Mouse (Mus musculus): Measurements from ENCODE around the gene Fgr. TPM values are rescaled to one million over a fixed set of nuclear protein-coding genes. Genes with fewer than 3 reads are reported as not detected.

Fgr gene
- total and polyA plus RNA-seq, 3 experiments, result 0.04 to 0.24 (median 0.13) TPM

GRCm38 (mm10) chr4:132941012-132941729 is 32.7 kb upstream of the Fgr start:
- TF ChIP-seq POLR2A (IDR thresholded peaks at IDR 0.05; ENCODE audit: low read depth, low read length), result no peak
- no peak for TF ChIP-seq ELF1 (IDR thresholded peaks at IDR 0.05; ENCODE audit: low read depth, low read length)
- no peak for TF ChIP-seq MYC (IDR thresholded peaks at IDR 0.05; ENCODE audit: low read depth, low read length)
- TF ChIP-seq NRF1 (IDR thresholded peaks at IDR 0.05; ENCODE audit: low read depth, low read length), result no peak
- no peak for TF ChIP-seq USF1 (IDR thresholded peaks at IDR 0.05; ENCODE audit: low read depth, low read length)
- TF ChIP-seq POLR2AphosphoS2 (IDR thresholded peaks at IDR 0.05; ENCODE audit: low read depth, low read length), result no peak
- no peak for TF ChIP-seq MAFK (IDR thresholded peaks at IDR 0.05; ENCODE audit: insufficient replicate concordance, low read length)
- TF ChIP-seq EP300 (IDR thresholded peaks at IDR 0.05; ENCODE audit: low read length), result no peak
- no peak for TF ChIP-seq CTCF (conservative IDR thresholded peaks at IDR 0.05 in 1 of 2, IDR thresholded peaks at IDR 0.05 in 1 of 2; ENCODE audit: low read depth in 2 of 2, low read length in 2 of 2)
- no peak for TF ChIP-seq TCF12 (IDR thresholded peaks at IDR 0.05; ENCODE audit: low read depth, low read length)
- TF ChIP-seq CHD1 (IDR thresholded peaks at IDR 0.05; ENCODE audit: low read depth, low read length), result no peak
- TF ChIP-seq RCOR1 (conservative IDR thresholded peaks at IDR 0.05; ENCODE audit: low read depth, low read length), result no peak
- no peak for TF ChIP-seq PAX5 (IDR thresholded peaks at IDR 0.05; ENCODE audit: low read length)
- in situ Hi-C loops (cut with MboI; ENCODE audit: low pct_ligation_motif_present, low pct_unique_long_range_greater_than_20kb, low sequenced_read_pairs) (no loop called here), dilution Hi-C loops (cut with MboI; ENCODE audit: extremely low pct_ligation_motif_present, extremely low pct_unique_long_range_greater_than_20kb, low sequenced_read_pairs) (no loop called here)
- Histone ChIP-seq H3K4me3 (replicated peaks in 1 of 3; ENCODE audit: low read depth in 2 of 3, low read length in 2 of 3, poor library complexity in 1 of 3) (no peak overlapping the region), H3K9ac (ENCODE audit: insufficient read depth, low read depth) (no peak overlapping the region), H3K27ac (ENCODE audit: insufficient read depth, low read depth) (no peak overlapping the region), H3K27me3 (replicated peaks) (no peaks in the 10 kb centered on the region), H3K79me2 (replicated peaks; ENCODE audit: control insufficient read depth, extremely low read depth, insufficient read depth, poor library complexity, severe bottlenecking) (no peaks in the 10 kb centered on the region), H3K4me2 (ENCODE audit: insufficient read depth, low read depth, poor library complexity, severe bottlenecking) (no peak overlapping the region), H3K4me1 (ENCODE audit: control insufficient read depth in 1 of 2, insufficient read depth in 2 of 2) (peaks cover 16 to 43% of the 10 kb centered on the region in 2 experiments), H3K9me3 (replicated peaks; ENCODE audit: low read length) (no peaks in the 10 kb centered on the region), H3K36me3 (replicated peaks in 1 of 2; ENCODE audit: control insufficient read depth in 1 of 2, insufficient read depth in 1 of 2, low read length in 1 of 2) (no peaks in the 10 kb centered on the region)
- DNase-seq (ENCODE audit: extremely low read depth), result no peak

DNA sequence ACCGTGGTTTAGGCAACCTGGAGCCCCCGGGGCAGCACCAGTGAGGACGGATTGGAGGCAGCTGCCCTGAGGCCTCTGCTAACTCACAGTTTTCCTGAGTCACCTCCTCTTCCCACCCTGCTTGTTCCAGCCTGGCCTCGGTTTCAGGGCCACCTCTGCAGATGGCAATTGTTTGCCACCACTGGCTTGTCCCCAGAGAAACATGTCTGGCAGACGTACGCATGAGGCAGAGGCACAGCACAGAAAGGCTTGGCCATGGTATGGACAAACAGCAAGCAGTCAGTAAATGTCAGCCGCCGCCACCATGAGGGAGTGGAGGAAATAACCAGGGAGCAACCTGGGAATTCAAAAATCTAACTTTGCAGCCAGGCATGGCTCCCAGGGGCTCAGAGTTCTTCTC is 30.8 kb upstream of the Fgr start:
- Histone ChIP-seq H3K36me3 (replicated peaks in 1 of 2; ENCODE audit: control insufficient read depth in 1 of 2, insufficient read depth in 1 of 2, low read length in 1 of 2) (no peaks in the 10 kb centered on the region), H3K4me3 (replicated peaks in 1 of 3; ENCODE audit: low read depth in 2 of 3, low read length in 2 of 3, poor library complexity in 1 of 3) (no peak overlapping the region), H3K4me1 (ENCODE audit: control insufficient read depth in 1 of 2, insufficient read depth in 2 of 2) (peaks cover 21 to 60% of the 10 kb centered on the region in 2 experiments), H3K9me3 (replicated peaks; ENCODE audit: low read length) (no peaks in the 10 kb centered on the region), H3K79me2 (replicated peaks; ENCODE audit: control insufficient read depth, extremely low read depth, insufficient read depth, poor library complexity, severe bottlenecking) (no peaks in the 10 kb centered on the region), H3K9ac (ENCODE audit: insufficient read depth, low read depth) (no peak overlapping the region), H3K27me3 (replicated peaks) (no peaks in the 10 kb centered on the region), H3K27ac (ENCODE audit: insufficient read depth, low read depth) (no peak overlapping the region), H3K4me2 (ENCODE audit: insufficient read depth, low read depth, poor library complexity, severe bottlenecking) (no peak overlapping the region)
- in situ Hi-C loops (cut with MboI; ENCODE audit: low pct_ligation_motif_present, low pct_unique_long_range_greater_than_20kb, low sequenced_read_pairs), result no loop called here
- DNase-seq (ENCODE audit: extremely low read depth), result no peak
- dilution Hi-C loops (cut with MboI; ENCODE audit: extremely low pct_ligation_motif_present, extremely low pct_unique_long_range_greater_than_20kb, low sequenced_read_pairs), result no loop called here
- TF ChIP-seq JUND (conservative IDR thresholded peaks at IDR 0.05; ENCODE audit: low read depth, low read length), result no peak
- TF ChIP-seq JUN (IDR thresholded peaks at IDR 0.05; ENCODE audit: insufficient read depth, low read depth, low read length), result no peak
- TF ChIP-seq UBTF (IDR thresholded peaks at IDR 0.05; ENCODE audit: low read depth, low read length), result no peak
- no peak for TF ChIP-seq POLR2A (IDR thresholded peaks at IDR 0.05; ENCODE audit: low read depth, low read length)
- no peak for TF ChIP-seq ELF1 (IDR thresholded peaks at IDR 0.05; ENCODE audit: low read depth, low read length)
- no peak for TF ChIP-seq SIN3A (IDR thresholded peaks at IDR 0.05; ENCODE audit: low read length)
- TF ChIP-seq HCFC1 (IDR thresholded peaks at IDR 0.05; ENCODE audit: low read depth, low read length), result no peak
- TF ChIP-seq GABPA (IDR thresholded peaks at IDR 0.05; ENCODE audit: insufficient replicate concordance, low read depth, low read length), result no peak
